Mouse (Mus musculus) hindbrain, postnatal 0 days (tissue): ENCODE measurements at regions not wholly inside any gene's neighbourhood (a gene's known extent, or its start where the extent isn't known, plus 50 kb on each side); places are given as distances from the start of the nearest gene placed in this dataset.
A peak's percentile ranks its signal among the peaks of the same experiment; 100 is the strongest.

Experiments
- ATAC-seq: fragments of 200-750 bp; cut with Nextera tagmentation; 2 replicates; pipeline ENCODE4 v1.8.0; 2017; ENCODE audit warnings: mild to moderate bottlenecking, moderate TSS enrichment, moderate library complexity
- DNase-seq: peaks from one replicate; pipeline ENCODE4 v3.0.0-alpha.2; 2015; ENCODE audit warnings: low spot score
- H3K27ac ChIP-seq: fragments of 300-500 bp; sonication (generic); 2 replicates; pipeline ENCODE4 v1.5.1; 2014; ENCODE audit warnings: mild to moderate bottlenecking
- H3K27me3 ChIP-seq: fragments of 300-500 bp; sonication (generic); 2 replicates; pipeline ENCODE4 v1.6.1; 2014; ENCODE audit warnings: low read length, mixed read lengths; ENCODE audit not compliant: insufficient read depth
- H3K36me3 ChIP-seq: fragments of 300-500 bp; sonication (generic); 2 replicates; pipeline ENCODE4 v1.6.1; 2014; ENCODE audit warnings: low read length, mixed read lengths; ENCODE audit not compliant: insufficient read depth
- H3K4me1 ChIP-seq: fragments of 300-500 bp; sonication (generic); 2 replicates; pipeline ENCODE4 v1.6.1; 2014; ENCODE audit warnings: antibody characterized with exemption, low read length, mixed read lengths; ENCODE audit not compliant: insufficient read depth
- H3K4me2 ChIP-seq: fragments of 300-500 bp; sonication (generic); 2 replicates; pipeline ENCODE4 v1.6.1; 2014; ENCODE audit warnings: low read depth, mild to moderate bottlenecking, low read length, moderate library complexity, mixed read lengths
- H3K4me3 ChIP-seq: fragments of 300-500 bp; sonication (generic); 2 replicates; pipeline ENCODE4 v1.5.1; 2014; ENCODE audit warnings: low read length
- H3K9ac ChIP-seq: fragments of 300-500 bp; sonication (generic); replicated peaks from 2 replicates; pipeline ENCODE4 v1.6.1; 2014; ENCODE audit warnings: mild to moderate bottlenecking, low read length, moderate library complexity, mixed read lengths
- H3K9me3 ChIP-seq: fragments of 300-500 bp; sonication (generic); 2 replicates; pipeline ENCODE4 v1.6.1; 2016; ENCODE audit warnings: low read length, mixed read lengths
- CTCF ChIP-seq: IDR thresholded peaks from 2 replicates; pipeline ENCODE4 v1.5.1; 2016; ENCODE audit warnings: antibody characterized with exemption, control low read depth, low read depth
- WGBS: fragments of 180-500 bp; shearing (Covaris S2); extraction: QIAGEN DNeasy Blood & Tissue Kit; methylation state at CpG from one replicate; pipeline ENCODE4 v1.1.7; 2014; 5-methylcytosine and 5-hydroxymethylcytosine counted together

- no peak for TF ChIP-seq CTCF
- 97% methylated on average over 3 of the region's 3 CpGs for WGBS
- no peak overlapping the region for H3K27ac ChIP-seq
- no peaks in the 10 kb centered on the region for H3K9me3 ChIP-seq
- H3K9ac ChIP-seq = no peak overlapping the region
- H3K36me3 ChIP-seq = no peaks in the 10 kb centered on the region
- H3K4me1 ChIP-seq = peaks cover 5% of the 10 kb centered on the region; the same call in 1 of the 2 replicates
- DNase-seq (no peak), ATAC-seq (no peak)
- H3K27me3 ChIP-seq = no peaks in the 10 kb centered on the region
- H3K4me3 ChIP-seq = no peak overlapping the region
- H3K4me2 ChIP-seq = no peak overlapping the region
Observed at GRCm38 (mm10) chr2:48315306-48315705, 498.6 kb upstream of the Acvr2a start.

GRCm38 (mm10) chr2:48316180-48316889, 497.6 kb upstream of the Acvr2a start:
- Histone ChIP-seq H3K4me3 (no peak overlapping the region), H3K9me3 (no peaks in the 10 kb centered on the region), H3K27ac (no peak overlapping the region), H3K36me3 (no peaks in the 10 kb centered on the region), H3K9ac (no peak overlapping the region), H3K27me3 (no peaks in the 10 kb centered on the region), H3K4me1 (peaks cover 5% of the 10 kb centered on the region; the same call in 1 of the 2 replicates), H3K4me2 (no peak overlapping the region)
- no peak for TF ChIP-seq CTCF
- no peak for ATAC-seq
- DNase-seq = no peak
- 83% methylated on average over 8 of the region's 8 CpGs for WGBS

DNA sequence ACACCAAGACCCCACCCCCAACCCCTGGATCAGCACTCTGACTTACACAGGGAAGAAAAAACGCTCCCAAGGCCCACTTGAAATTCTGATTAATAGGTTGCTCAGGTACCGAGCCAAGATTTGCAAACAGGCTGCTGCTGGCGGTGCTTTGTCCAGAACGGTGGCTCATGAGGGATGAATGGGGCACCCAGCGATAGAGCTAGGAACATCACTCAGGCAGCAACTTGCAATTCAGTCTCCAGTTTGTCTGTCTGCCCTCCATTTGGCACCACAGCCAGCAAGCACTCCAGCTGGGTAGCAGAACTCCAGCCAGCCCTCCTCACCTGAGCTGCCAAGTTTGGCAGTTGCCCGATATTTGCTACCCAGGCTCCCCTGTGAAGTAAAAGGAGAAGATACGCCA, 496.1 kb upstream of the Acvr2a start:
- H3K4me1 ChIP-seq = peaks cover 5% of the 10 kb centered on the region; the same call in 1 of the 2 replicates
- ATAC-seq (peak; percentile 66), DNase-seq (peak; percentile 47)
- H3K9me3 ChIP-seq = no peaks in the 10 kb centered on the region
- 19% methylated on average over 7 of the region's 7 CpGs for WGBS
- H3K27me3 ChIP-seq = no peaks in the 10 kb centered on the region
- H3K36me3 ChIP-seq = no peaks in the 10 kb centered on the region
- H3K4me3 ChIP-seq = no peak overlapping the region
- H3K4me2 ChIP-seq = peak overlapping the region; percentile 44
- no peak overlapping the region for H3K9ac ChIP-seq
- H3K27ac ChIP-seq = no peak overlapping the region
- TF ChIP-seq CTCF = no peak

GRCm38 (mm10) chr2:48318384-48319030, 495.4 kb upstream of the Acvr2a start:
- H3K27ac ChIP-seq = no peak overlapping the region
- H3K36me3 ChIP-seq = no peaks in the 10 kb centered on the region
- peaks cover 5% of the 10 kb centered on the region; the same call in 1 of the 2 replicates for H3K4me1 ChIP-seq
- H3K9ac ChIP-seq = no peak overlapping the region
- WGBS = 35% methylated on average over 8 of the region's 8 CpGs
- H3K4me2 ChIP-seq = peak overlapping the region; percentile 44; the same call in 1 of the 2 replicates
- H3K9me3 ChIP-seq = no peaks in the 10 kb centered on the region
- no peaks in the 10 kb centered on the region for H3K27me3 ChIP-seq
- TF ChIP-seq CTCF = no peak
- peak; percentile 30 for DNase-seq
- H3K4me3 ChIP-seq = no peak overlapping the region
- ATAC-seq = peak; percentile 24; the same call in 1 of the 2 replicates

DNA sequence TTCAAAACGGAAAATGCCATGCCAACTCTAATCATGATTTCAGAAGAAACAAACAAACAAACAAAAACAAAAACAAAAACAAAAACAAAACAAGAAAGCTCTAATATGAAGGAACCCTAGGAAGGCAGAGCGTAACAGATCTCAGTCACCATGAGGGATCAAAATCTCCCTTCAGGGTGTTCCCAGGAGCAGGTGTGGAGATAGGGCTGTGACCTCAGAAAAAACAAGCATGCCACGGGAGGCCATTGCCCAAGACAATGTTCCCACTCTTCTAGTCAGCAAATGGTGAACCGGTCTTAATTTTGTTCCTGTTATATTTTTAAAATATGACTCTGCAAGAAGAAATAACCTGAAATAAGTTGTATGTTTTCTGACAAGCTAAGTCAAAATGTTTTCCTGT, 492.4 kb upstream of the Acvr2a start:
- DNase-seq (no peak), ATAC-seq (no peak)
- Histone ChIP-seq H3K9me3 (no peaks in the 10 kb centered on the region), H3K36me3 (no peaks in the 10 kb centered on the region), H3K27ac (no peak overlapping the region), H3K27me3 (no peaks in the 10 kb centered on the region), H3K4me3 (no peak overlapping the region), H3K4me2 (no peak overlapping the region), H3K9ac (no peak overlapping the region), H3K4me1 (peaks cover 5% of the 10 kb centered on the region; the same call in 1 of the 2 replicates)
- TF ChIP-seq CTCF = no peak
- 81% methylated on average over 4 of the region's 4 CpGs for WGBS

GRCm38 (mm10) chr2:48322278-48322677, 491.6 kb upstream of the Acvr2a start:
- H3K27ac ChIP-seq = no peak overlapping the region
- H3K4me1 ChIP-seq = peaks cover 5% of the 10 kb centered on the region; the same call in 1 of the 2 replicates
- H3K27me3 ChIP-seq = no peaks in the 10 kb centered on the region
- no peak overlapping the region for H3K9ac ChIP-seq
- no peaks in the 10 kb centered on the region for H3K9me3 ChIP-seq
- WGBS = 69% methylated on average over 5 of the region's 5 CpGs
- no peak overlapping the region for H3K4me3 ChIP-seq
- DNase-seq (no peak), ATAC-seq (no peak)
- H3K4me2 ChIP-seq = no peak overlapping the region
- no peaks in the 10 kb centered on the region for H3K36me3 ChIP-seq
- TF ChIP-seq CTCF = no peak

- DNase-seq (no peak), ATAC-seq (no peak)
- no peak overlapping the region for H3K9ac ChIP-seq
- H3K9me3 ChIP-seq = no peaks in the 10 kb centered on the region
- TF ChIP-seq CTCF = no peak
- no peaks in the 10 kb centered on the region for H3K27me3 ChIP-seq
- no peak overlapping the region for H3K4me2 ChIP-seq
- H3K4me1 ChIP-seq = no peaks in the 10 kb centered on the region
- no peak overlapping the region for H3K4me3 ChIP-seq
- no peak overlapping the region for H3K27ac ChIP-seq
- H3K36me3 ChIP-seq = no peaks in the 10 kb centered on the region
Observed at GRCm38 (mm10) chr2:48328204-48328603, 485.7 kb upstream of the Acvr2a start.
